Mouse (Mus musculus) heart, postnatal 0 days (tissue): ENCODE results near the gene Cfap298.

ENCODE experiments used
- CTCF ChIP-seq: IDR thresholded peaks from 2 replicates; pipeline ENCODE4 v1.5.1; 2016; ENCODE audit warnings: antibody characterized with exemption, control low read depth, low read depth
- EP300 ChIP-seq: IDR thresholded peaks from 2 replicates; pipeline ENCODE4 v1.6.1; 2016; ENCODE audit warnings: antibody characterized with exemption, low read depth

DNA sequence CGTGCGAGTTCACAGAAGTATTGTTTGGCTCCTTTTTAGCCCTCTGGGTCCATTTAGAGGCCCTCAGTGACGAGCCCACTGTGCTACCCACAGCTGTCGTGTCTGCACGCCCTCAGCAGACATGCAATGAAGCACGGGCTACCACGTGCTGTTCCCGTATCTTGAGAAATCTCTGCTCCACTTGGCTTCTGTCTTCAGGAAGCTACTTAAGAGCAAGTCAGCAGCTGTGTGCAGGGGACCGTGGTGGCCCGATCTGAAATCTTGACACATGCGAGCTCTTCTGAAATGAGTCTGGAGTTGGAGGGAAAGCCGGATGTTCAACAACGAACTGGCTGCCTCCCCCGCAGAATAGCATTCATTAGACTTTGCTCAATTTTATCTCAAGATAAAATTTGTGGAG, 43.3 kb downstream of the Cfap298 start:
- TF ChIP-seq CTCF (no peak), EP300 (no peak)
